Mouse (Mus musculus) layer of hippocampus, adult 9-11 months (tissue): ENCODE data around the gene Prdm16.
A peak's percentile ranks its signal among the peaks of the same experiment; 100 is the strongest.

Source experiments
- DNase-seq: peaks from one replicate; pipeline ENCODE4 v3.0.0; 2022

The Prdm16 gene

DNA sequence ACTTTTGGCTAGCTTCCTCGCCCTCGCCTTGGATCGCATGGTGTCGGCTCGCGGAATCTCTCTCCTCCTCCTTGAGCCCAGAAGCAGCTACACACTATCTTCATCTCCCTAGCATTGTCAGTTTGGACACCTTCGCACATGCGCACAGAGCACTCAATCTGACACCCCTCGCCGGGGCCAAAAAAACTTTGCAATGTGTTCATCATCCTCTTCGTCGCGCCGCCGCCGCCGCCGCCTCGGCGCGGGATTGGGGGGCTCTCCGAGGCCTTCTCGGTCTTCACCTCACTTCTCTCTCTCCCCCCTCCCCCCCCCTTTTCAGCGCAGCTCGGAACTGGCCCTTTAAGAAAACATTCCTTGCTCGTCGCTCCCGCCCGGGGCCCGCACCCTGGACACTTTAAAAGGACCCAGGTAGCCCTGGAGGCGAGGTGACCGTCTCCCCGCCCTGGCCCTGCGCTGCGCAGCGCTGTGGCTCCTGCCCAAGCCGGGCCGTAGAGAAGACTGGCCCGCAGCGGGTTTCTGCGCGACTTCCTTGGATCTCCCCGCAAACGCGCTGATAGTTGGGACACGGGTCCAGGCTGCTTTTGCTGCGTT is at the start of gene Prdm16:
Gene Prdm16, minus strand, starts transcription at position 153 of the 591 bp plus-strand sequence.
- no peak for DNase-seq

DNA sequence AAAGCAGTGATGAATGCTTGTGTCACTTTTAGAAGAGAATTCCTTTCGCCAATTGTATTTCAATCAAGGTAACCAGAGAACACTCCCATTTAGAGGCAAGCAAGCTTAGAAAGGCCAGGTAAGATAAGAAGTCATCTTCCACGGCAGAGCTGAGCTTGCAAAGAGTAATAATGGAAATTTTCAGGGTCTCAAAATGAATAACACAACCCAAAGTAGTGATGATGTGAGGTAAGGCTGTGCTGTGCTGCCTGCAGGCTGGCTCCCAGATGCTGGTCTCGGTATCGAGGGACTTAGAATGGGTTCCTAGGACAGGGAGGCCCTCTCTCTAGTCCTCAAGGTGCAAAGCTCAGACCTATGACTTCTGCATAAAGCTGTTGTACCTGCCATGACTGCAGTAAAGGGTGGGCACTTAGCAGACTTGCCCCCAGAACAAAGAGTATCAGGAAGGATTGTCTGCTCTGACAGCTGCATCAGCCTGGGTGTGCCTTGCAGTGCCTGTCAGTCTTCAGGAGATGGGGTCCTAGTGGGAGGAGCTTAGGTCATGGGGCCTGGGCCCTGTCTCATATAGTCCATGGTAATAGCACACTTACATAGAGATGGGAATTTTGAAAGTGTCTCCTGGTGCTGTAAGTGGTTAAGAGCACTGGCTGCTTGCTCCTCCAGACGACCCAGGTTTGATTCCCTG is 46.5 kb upstream of the Prdm16 start:
- DNase-seq, result no peak

DNA sequence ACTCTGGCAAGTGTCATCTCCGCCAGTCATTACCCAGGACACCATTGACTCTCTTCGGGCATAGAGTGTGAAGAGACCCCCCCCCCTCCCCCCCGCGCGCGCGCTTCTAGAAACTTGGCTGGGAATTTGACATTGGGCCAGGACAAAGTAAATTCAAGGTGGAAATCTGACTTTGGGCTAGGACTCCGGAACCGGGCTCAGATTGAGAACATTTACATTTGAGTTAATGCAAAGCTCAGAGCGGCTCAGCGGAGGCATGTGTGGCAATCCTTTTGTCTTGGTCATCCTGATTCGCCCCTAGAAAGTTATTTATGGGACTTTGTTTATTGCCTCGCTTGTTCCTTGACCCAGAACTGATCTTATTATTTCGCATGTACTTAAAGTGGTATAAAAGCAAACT is 45.6 kb upstream of the Prdm16 start:
- no peak for DNase-seq

DNA sequence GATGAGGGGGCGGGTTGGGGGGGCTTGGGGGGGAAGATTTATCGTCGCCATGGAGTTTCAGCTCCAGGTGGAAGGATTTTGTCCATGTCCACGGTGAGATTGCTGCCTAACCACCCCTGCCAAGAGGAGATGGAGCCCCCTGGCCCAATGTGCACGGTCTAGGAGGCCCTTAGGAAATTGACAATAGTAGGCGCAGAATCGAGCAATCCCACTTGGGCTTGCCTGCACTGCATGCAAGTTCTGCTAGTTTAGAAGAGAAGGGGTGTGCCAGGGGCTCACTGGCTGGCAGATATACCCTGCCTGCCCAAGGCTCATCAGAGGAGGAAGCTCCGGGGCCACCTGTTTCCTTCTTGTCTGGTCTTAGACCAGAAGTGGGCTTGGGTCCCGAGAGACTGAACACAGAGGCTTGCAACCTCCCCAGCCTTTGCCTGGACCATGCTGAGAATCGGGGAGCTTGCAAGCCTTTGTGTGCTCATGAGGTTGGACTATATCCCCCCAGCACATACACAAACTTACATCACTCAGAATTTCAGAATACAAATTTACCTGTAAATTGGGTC is 38.8 kb upstream of the Prdm16 start:
- DNase-seq, result no peak

DNA sequence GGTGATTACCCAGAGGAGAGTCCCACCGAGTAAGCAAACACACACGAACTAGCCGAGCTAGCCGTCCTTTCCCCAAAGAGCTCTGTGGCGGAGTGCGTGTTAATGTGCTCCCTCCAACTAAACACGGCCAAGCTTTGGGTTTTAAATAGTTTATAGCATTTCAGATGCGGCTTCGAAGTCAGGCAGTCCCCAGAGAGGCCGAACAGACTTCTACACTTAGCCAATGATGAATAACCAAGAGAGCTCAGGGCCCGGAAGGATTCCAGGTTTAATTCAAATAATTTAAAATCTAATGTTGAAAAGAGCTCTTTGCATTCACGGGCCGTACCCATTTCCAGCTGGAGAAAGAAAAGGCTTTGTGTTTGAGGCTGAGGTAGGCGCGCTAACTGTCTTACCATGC is 38.3 kb upstream of the Prdm16 start:
- no peak for DNase-seq

DNA sequence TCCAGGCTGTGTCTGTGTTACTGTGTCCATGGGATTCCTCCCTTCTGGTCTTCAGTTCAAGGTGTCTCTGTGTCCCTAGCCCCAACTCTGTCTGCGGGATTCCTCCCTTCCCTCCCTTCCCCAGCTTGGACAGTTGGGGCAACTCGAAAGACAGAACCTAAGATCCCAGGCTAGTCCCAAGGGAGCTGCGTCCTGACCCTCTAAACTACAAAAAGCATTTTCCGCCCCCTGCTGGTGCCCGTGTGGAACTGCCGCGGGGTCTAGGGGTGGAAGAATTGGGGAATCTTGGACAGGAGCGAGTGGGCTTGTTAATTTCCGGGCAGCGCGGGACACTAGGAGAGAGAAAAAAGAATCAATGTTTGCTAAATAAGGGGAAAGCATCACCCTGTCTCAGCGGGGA is 37.9 kb upstream of the Prdm16 start:
- DNase-seq, result no peak

DNA sequence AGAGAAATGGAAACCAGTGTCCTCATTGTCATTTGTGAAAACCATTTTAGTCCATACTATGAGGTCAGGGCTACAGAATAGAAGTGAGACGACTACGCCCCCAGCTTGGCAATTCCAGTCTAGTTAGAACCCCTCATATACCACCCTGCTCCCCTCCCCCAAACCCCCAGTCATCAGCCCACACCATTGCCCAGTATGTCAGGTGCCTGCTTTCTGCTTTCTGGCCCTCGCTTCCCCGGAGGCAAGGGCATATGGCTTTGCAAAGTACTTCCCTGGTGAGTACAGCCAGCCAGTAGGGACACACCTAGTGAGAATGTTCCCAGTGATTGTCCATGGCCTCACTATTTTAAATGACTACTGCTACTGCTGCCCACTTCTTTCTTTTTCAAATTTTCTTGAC is 37.3 kb upstream of the Prdm16 start:
- no peak for DNase-seq

DNA sequence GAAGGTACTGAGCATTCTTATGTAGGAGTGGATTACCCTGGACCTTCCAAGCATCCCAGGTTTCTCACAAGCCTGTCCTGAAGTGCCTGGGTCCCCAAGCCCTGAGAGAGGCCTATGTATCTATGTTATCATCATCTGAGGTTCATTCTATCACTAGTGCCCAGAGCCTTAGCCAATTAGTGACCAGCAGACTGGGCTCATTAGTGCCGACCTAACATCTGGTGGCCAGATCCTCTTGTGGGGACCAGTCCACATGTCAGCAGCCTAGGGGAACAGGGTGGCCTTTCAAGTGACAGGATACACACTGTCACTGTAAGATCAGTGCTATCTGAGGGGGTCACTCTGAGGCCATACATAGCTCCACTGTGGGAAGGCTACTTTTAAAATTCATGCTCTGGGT is 35.4 kb upstream of the Prdm16 start:
- DNase-seq, result no peak

DNA sequence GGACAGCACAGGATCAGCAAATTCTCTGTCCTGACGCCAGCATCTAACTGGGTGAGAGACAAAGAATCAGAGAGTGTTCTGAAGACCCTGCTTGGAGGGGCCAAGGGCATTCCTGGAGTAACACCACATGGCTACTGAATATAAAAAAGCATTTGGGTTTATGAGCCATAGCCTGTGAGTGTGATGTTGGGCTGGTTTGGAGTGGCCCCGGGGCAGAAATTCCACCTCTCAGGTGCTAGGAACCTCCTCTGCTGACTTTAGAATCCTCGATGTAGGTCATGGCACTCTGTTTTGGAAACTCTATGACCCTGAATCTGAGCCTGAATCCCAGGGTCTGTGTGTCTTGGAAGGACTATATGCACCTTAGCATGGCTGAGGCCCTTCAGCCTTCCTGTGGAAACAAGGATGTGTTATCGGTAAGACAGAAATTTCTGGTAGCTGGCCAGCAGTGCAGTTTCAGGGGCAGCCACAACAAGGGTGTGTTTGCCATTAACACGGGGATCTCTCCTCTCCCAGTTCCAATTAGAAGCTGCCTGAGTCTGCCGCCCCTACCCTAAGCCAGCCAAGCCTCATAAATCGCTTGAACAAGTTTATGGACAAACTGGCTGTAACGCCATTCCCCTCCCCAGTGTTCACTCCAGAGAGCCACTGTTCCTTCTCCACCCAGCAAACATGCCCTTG is 34.7 kb upstream of the Prdm16 start:
- no peak for DNase-seq

DNA sequence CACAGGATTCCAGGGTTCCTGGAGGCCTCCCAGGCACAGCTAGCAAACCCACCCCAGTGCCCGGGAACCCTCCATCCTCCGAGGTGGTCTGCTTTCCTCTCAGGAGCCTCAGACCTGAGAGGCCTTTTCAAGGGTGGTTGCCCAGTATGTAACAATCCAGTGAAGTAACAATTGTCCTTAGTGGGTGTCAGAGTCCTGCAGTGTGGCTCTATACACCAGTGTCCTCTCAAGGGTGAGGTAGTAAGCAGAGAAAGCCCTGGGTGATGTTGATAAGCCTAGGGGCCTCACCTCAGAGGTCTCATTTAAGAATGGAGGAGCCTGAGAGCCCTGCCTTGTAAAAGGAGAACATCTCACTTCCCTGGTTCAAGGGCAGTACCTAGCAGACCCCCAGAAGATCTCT is 31.1 kb upstream of the Prdm16 start, which contains the start of gene Actrt2:
Gene Actrt2, minus strand, starts transcription at position 101 of the 400 bp plus-strand sequence.
- DNase-seq, result no peak

DNA sequence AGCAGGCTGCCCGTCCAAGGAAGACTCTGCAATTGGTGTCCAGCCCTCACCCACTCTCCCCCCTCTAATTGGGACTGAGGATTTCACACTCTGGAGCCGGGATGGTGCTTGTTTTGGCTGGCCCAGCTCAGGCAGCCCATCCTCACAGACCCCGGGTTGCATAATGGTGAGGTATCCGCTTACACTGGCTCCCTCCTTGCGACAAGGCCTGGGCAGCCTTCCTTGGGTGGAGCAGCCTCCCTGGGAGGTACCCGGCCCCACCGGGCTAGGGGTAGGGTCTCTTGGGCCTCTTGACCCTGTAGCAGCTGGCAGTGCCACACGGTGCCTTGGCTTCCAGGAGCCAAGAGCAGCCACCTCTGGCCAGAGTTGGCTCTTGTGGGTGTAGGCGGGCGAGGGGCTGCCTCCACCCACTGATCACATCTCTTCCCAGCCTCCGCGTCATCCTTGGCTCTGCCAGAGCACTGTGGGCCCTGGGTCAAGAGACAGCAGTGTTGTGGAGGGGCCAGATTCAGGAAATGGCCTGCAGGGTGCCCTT is 26.1 kb upstream of the Prdm16 start:
- DNase-seq, result no peak

DNA sequence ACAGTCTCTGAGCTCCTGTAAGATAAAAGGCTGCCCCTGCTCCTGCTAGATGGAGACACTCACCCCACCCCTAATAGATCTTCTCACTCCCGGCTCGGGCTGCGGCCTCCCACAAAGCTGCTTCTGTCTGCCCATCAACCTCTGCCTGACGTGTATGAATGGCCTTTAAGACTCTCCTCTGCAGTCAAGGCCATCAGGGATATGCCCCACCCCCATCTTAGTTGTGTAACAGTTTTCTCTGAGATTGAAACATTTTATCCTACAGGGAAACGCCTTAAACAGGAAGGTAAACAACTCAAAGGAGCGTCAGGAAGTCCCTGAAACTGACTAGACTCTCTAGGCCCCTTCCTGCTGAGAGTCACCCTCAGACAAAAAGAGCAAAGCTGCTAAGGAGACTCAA is 24.6 kb upstream of the Prdm16 start:
- DNase-seq, result no peak

DNA sequence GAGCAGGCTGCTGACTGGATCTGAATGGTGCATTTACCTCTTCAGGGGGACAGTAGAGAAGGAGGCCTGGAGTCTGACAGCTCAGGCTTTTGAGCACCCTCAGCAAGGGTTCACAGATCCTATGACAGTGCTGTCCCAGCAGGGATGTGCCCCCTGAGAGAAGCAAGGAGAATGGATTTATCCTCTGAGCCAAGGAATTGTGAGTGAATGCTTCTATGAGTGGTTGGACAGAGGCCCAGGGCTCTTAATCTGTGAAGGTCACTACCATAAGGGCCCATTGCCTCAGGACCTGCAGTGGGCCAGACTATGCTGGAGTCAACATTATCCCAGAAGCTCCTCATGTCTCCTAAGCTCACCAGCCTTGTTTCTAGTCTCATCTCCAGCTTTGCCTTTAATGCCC is 23.4 kb upstream of the Prdm16 start:
- no peak for DNase-seq

DNA sequence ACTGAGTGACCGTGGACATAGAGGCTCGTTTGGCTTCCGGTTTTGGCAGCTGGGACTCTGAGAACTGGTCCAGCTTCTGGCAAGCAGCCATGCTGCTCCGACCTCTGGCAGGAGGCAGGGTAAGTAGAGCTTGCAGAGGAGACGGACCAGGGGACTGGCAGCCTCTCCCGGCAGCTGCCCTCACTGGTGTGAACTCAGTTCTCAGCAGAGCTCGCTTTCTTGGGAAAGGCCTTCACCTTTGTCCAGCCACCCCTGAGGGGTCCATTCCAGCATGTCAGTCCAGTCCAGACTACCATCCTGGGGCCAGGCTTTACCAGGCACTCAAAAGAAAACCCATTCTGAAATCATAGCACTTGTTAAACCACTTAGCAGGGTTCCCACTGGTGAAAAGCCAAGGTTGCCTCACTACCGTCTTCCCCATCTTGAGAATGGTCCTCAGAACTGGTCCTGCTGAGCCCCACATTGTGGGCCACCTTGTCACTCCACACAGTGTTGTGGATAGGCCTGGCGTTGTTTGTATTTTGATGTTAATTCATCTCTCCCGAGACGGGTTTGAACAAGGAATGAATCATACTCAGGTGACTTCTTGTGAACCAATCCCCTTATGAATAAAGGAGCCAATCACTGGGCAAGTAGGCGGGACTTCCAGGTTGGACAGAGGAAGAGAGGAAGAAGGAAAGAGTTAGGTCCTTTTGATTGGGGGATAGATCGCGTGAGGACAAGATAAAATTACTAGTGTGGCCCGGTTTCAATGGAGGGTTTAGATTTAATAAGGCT is 18.6 kb upstream of the Prdm16 start:
- DNase-seq, result peak; percentile 70

DNA sequence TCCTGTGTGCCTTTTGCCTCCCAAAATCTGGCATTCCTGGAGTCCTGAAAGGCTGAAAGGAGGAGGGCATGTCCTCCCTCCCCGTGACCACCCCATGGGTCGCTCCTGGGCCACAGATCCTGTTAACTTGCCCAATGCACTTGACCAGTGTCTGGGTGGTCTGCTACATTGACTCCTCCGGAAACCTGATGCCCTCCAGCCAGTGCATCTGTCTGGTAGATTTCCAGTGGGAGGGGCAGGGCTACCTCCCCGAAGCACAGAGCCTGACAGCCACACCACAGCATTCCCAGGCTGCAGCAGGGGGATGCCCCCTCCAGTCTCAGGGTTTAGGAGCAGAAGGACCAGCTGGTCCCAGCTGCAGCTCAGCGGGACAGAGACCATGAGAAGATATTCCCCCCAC is 15.8 kb upstream of the Prdm16 start:
- no peak for DNase-seq

DNA sequence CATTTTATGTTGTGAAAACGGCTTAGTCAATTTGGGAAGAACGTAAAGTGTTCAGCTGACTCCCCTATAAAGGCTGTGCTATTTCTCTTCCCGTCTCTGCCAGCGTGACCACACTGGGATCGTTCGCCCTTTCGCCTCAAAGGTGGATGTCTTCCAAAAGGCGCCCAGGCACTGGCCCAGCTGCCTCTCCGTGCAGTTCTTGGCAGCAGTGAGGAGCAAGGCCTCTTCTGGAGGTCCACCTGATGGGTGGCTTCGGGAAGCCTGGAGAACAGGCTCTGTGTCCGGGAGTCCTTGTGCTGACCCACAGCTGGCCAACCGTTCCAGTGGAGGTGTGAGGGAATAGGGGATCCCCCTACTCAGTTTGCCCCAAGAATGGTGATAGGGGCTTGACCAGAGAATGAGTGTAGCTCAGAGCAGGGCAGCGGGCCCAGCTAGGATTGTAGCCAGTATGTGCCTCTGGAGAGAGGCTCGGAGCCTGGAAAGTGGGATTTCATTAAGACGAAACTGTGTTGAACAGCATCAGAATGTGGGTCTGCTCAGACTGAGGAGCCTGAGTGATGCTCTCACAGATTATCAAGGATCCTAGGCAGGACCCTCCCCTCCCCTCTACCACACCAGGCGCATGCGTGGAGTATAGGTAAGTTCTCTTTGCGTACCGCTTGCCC is 12.5 kb upstream of the Prdm16 start:
- no peak for DNase-seq

DNA sequence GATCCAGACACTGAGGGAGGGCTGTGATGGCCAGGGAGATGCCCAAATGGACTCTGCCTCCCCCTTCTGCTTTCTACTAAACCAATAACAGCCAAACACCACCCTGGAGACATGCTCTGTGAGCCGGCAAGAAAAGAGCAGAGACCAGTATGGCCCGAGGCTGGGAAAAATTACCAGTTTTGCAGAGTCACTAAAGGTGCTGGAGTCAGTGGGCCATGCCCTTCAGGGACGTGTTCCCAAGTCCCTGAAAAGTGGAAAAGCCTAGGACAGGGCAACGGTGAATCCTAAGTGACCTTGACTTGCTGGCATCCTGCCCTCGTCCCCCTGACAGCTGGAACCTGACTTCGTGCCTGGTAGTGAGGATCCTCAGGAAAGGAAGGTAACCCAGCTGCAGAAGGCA is 5.8 kb upstream of the Prdm16 start:
- DNase-seq, result no peak

DNA sequence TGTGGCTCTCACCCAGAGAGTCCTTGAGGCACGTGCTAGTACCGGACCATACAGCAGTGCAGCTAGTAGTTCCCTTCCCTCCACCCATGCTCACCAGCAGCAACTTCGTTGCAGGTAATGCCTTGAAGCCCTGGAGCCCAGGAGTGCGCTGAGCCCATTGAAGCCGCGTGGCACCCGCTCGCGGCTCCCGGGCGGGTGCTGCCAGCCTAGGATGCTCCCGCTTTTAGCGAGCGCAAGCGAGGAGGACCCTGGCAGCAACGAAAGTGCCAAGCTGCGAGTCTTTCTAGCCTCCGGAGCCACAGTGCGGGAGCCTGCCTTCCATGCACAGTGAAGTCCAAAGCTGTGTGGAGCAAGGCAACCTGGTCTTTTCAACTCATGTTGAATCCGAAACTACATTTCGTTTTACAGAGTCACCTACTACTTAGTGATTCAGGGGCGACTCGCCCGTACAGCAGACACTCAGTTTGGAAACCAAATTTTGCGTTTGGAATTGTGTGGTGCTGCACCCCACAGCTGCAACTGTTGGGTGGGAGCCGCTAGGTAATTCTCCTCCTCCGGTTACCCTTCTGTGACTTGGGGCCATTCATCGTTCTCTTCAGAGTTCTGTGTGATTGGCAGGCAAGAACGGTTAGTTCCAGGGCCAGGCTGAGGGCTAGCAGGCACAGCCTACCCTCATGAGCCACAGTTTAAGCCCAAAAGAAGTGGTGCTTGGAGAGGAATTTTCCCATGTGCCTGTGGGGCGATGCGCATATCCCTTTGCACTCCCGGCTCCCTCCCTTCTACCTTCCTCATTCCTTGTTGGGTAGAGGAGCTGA is 4.8 kb upstream of the Prdm16 start:
- DNase-seq, result no peak

DNA sequence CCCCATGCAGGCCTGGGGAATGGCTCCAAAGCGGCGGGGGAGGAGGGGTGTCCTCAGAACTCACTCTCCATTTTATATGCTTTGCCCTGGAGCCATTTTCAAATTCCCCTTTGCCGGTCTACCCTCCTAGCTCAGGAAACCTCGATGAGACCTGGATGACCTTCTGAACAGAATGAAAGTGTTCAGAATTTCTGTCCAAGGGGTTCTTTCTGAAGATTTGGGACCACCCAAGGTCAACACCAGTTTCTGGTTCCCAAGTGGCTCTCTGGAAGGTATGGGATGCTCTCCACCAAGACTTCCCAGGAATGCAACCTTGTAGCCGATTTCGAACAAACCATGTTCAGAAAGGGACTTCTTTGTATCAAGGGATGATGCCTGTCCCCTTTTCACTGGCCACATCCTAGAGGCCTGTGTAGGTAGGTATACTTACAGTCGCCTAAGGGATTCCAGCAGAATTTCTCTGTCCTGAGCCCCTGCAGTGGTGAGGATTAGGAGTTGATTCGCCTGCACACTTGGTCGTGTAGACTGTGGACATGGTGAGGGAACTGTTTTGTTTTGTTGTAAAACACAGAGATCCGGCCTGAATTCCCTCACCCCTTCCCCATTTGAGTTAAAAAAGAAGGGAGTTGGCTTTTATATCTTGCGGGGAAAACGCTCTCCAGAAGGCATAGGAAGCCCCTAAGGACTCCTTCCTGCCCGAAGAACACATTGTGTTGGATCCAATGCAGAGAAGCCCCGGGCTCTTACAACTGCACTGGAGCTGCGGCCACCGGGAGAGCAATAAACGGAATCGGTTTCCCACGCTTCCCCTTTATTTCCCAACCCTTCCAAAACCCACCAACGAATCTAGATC is 4.0 kb upstream of the Prdm16 start:
- no peak for DNase-seq
